Mouse (Mus musculus) stomach, embryonic 16.5 days (tissue): ENCODE measurements at regions not wholly inside any gene's neighbourhood (a gene's known extent, or its start where the extent isn't known, plus 50 kb on each side); places are given as distances from the start of the nearest gene placed in this dataset.

Experiments used
- ATAC-seq: fragments of 200-750 bp; cut with Nextera tagmentation; 2 replicates; pipeline ENCODE4 v1.8.0; 2017; ENCODE audit warnings: moderate number of reproducible peaks, moderate TSS enrichment; ENCODE audit not compliant: insufficient read depth, low FRiP score
- H3K27ac ChIP-seq: fragments of 300-500 bp; sonication (generic); 2 replicates; pipeline ENCODE4 v1.5.1; 2014; ENCODE audit warnings: low read length
- H3K27me3 ChIP-seq: fragments of 300-500 bp; sonication (generic); 2 replicates; pipeline ENCODE4 v1.6.1; 2014; ENCODE audit warnings: low read length, control low read depth, mixed read lengths; ENCODE audit not compliant: control insufficient read depth, insufficient read depth
- H3K36me3 ChIP-seq: fragments of 300-500 bp; sonication (generic); 2 replicates; pipeline ENCODE4 v1.6.1; 2014; ENCODE audit warnings: low read length; ENCODE audit not compliant: control insufficient read depth, insufficient read depth
- H3K4me1 ChIP-seq: fragments of 300-500 bp; sonication (generic); 2 replicates; pipeline ENCODE4 v1.6.1; 2014; ENCODE audit warnings: low read length, control low read depth, mixed read lengths; ENCODE audit not compliant: control insufficient read depth, insufficient read depth
- H3K4me2 ChIP-seq: fragments of 300-500 bp; sonication (generic); 2 replicates; pipeline ENCODE4 v1.6.1; 2014; ENCODE audit warnings: low read depth, low read length, mixed read lengths
- H3K4me3 ChIP-seq: fragments of 300-500 bp; sonication (generic); replicated peaks from 2 replicates; pipeline ENCODE4 v1.5.1; 2014; ENCODE audit warnings: mild to moderate bottlenecking, low read length
- H3K9ac ChIP-seq: fragments of 300-500 bp; sonication (generic); 2 replicates; pipeline ENCODE4 v1.6.1; 2014; ENCODE audit warnings: low read length
- H3K9me3 ChIP-seq: fragments of 300-500 bp; sonication (generic); replicated peaks from 2 replicates; pipeline ENCODE4 v1.6.1; 2016; ENCODE audit warnings: low read length, control low read depth; ENCODE audit not compliant: control insufficient read depth
- WGBS: fragments of 180-500 bp; shearing (Covaris S2); extraction: QIAGEN DNeasy Blood & Tissue Kit; methylation state at CpG from one replicate; pipeline ENCODE4 v1.1.7; 2014; 5-methylcytosine and 5-hydroxymethylcytosine counted together

GRCm38 (mm10) chr12:96154095-96154494 is 462.1 kb downstream of the Flrt2 start:
- no peaks in the 10 kb centered on the region for H3K36me3 ChIP-seq
- no peak overlapping the region for H3K4me2 ChIP-seq
- ATAC-seq, result peak; percentile 56; the same call in 1 of the 2 replicates
- no peak overlapping the region for H3K27ac ChIP-seq
- H3K4me3 ChIP-seq, result no peak overlapping the region
- no peaks in the 10 kb centered on the region for H3K9me3 ChIP-seq
- H3K9ac ChIP-seq, result no peak overlapping the region
- no peaks in the 10 kb centered on the region for H3K4me1 ChIP-seq
- H3K27me3 ChIP-seq, result no peaks in the 10 kb centered on the region
- WGBS, result 56% methylated on average over 3 of the region's 3 CpGs

GRCm38 (mm10) chr12:96167551-96167950 is 475.5 kb downstream of the Flrt2 start:
- Histone ChIP-seq H3K9me3 (no peaks in the 10 kb centered on the region), H3K27me3 (no peaks in the 10 kb centered on the region), H3K4me2 (no peak overlapping the region), H3K27ac (no peak overlapping the region), H3K4me3 (no peak overlapping the region), H3K36me3 (no peaks in the 10 kb centered on the region), H3K4me1 (no peaks in the 10 kb centered on the region), H3K9ac (no peak overlapping the region)
- ATAC-seq, result no peak
- 76% methylated on average over 1 of the region's 1 CpGs for WGBS

GRCm38 (mm10) chr12:96198928-96199327 is 506.9 kb downstream of the Flrt2 start:
- no peaks in the 10 kb centered on the region for H3K9me3 ChIP-seq
- no peak overlapping the region for H3K4me2 ChIP-seq
- H3K36me3 ChIP-seq, result no peaks in the 10 kb centered on the region
- H3K4me3 ChIP-seq, result no peak overlapping the region
- ATAC-seq, result no peak
- H3K4me1 ChIP-seq, result no peaks in the 10 kb centered on the region
- no peak overlapping the region for H3K27ac ChIP-seq
- WGBS, result 57% methylated on average over 1 of the region's 1 CpGs
- H3K9ac ChIP-seq, result no peak overlapping the region
- H3K27me3 ChIP-seq, result no peaks in the 10 kb centered on the region

- Histone ChIP-seq H3K4me1 (no peaks in the 10 kb centered on the region), H3K4me2 (no peak overlapping the region), H3K4me3 (no peak overlapping the region), H3K36me3 (no peaks in the 10 kb centered on the region), H3K9me3 (no peaks in the 10 kb centered on the region), H3K9ac (no peak overlapping the region), H3K27me3 (no peaks in the 10 kb centered on the region), H3K27ac (no peak overlapping the region)
- WGBS, result 95% methylated on average over 1 of the region's 1 CpGs
- ATAC-seq, result no peak
These were observed 509.8 kb downstream of the Flrt2 start for GRCm38 (mm10) chr12:96201855-96202254.

GRCm38 (mm10) chr12:96226446-96226845 is 534.4 kb downstream of the Flrt2 start:
- WGBS, result 63% methylated on average over 1 of the region's 1 CpGs
- Histone ChIP-seq H3K4me3 (no peak overlapping the region), H3K4me2 (no peak overlapping the region), H3K9me3 (no peaks in the 10 kb centered on the region), H3K4me1 (no peaks in the 10 kb centered on the region), H3K36me3 (no peaks in the 10 kb centered on the region), H3K27ac (no peak overlapping the region), H3K27me3 (no peaks in the 10 kb centered on the region), H3K9ac (no peak overlapping the region)
- ATAC-seq, result no peak

- H3K36me3 ChIP-seq, result no peaks in the 10 kb centered on the region
- no peak overlapping the region for H3K27ac ChIP-seq
- no peak overlapping the region for H3K9ac ChIP-seq
- H3K9me3 ChIP-seq, result no peaks in the 10 kb centered on the region
- H3K4me2 ChIP-seq, result no peak overlapping the region
- WGBS, result 89% methylated on average over 3 of the region's 3 CpGs
- no peak for ATAC-seq
- no peaks in the 10 kb centered on the region for H3K27me3 ChIP-seq
- no peak overlapping the region for H3K4me3 ChIP-seq
- no peaks in the 10 kb centered on the region for H3K4me1 ChIP-seq
These were observed 536.7 kb downstream of the Flrt2 start for GRCm38 (mm10) chr12:96228714-96229113.

GRCm38 (mm10) chr12:96235510-96235909 is 543.5 kb downstream of the Flrt2 start:
- Histone ChIP-seq H3K4me3 (no peak overlapping the region), H3K27ac (no peak overlapping the region), H3K9ac (no peak overlapping the region), H3K9me3 (no peaks in the 10 kb centered on the region), H3K27me3 (no peaks in the 10 kb centered on the region), H3K4me1 (no peaks in the 10 kb centered on the region), H3K4me2 (no peak overlapping the region), H3K36me3 (no peaks in the 10 kb centered on the region)
- WGBS, result 97% methylated on average over 1 of the region's 1 CpGs
- no peak for ATAC-seq

GRCm38 (mm10) chr12:96235996-96236525 is 544.0 kb downstream of the Flrt2 start:
- 59% methylated on average over 3 of the region's 3 CpGs for WGBS
- no peaks in the 10 kb centered on the region for H3K36me3 ChIP-seq
- H3K9me3 ChIP-seq, result no peaks in the 10 kb centered on the region
- no peak for ATAC-seq
- H3K4me3 ChIP-seq, result no peak overlapping the region
- H3K27me3 ChIP-seq, result no peaks in the 10 kb centered on the region
- H3K4me2 ChIP-seq, result no peak overlapping the region
- no peaks in the 10 kb centered on the region for H3K4me1 ChIP-seq
- H3K9ac ChIP-seq, result no peak overlapping the region
- no peak overlapping the region for H3K27ac ChIP-seq

GRCm38 (mm10) chr12:96239642-96240041 is 547.6 kb downstream of the Flrt2 start:
- no peaks in the 10 kb centered on the region for H3K36me3 ChIP-seq
- WGBS, result 25% methylated on average over 2 of the region's 2 CpGs
- no peak overlapping the region for H3K27ac ChIP-seq
- H3K27me3 ChIP-seq, result no peaks in the 10 kb centered on the region
- H3K9ac ChIP-seq, result no peak overlapping the region
- no peaks in the 10 kb centered on the region for H3K9me3 ChIP-seq
- no peak for ATAC-seq
- no peak overlapping the region for H3K4me3 ChIP-seq
- H3K4me1 ChIP-seq, result no peaks in the 10 kb centered on the region
- H3K4me2 ChIP-seq, result no peak overlapping the region

- no peak overlapping the region for H3K27ac ChIP-seq
- no peak overlapping the region for H3K4me2 ChIP-seq
- no peak overlapping the region for H3K4me3 ChIP-seq
- WGBS, result 42% methylated on average over 4 of the region's 4 CpGs
- no peaks in the 10 kb centered on the region for H3K9me3 ChIP-seq
- no peaks in the 10 kb centered on the region for H3K4me1 ChIP-seq
- no peak for ATAC-seq
- no peaks in the 10 kb centered on the region for H3K27me3 ChIP-seq
- H3K9ac ChIP-seq, result no peak overlapping the region
- H3K36me3 ChIP-seq, result no peaks in the 10 kb centered on the region
These were observed 570.0 kb downstream of the Flrt2 start for GRCm38 (mm10) chr12:96261978-96262377.
